Mouse (Mus musculus) spleen, adult 12 weeks (tissue): ENCODE results near the gene 9430015G10Rik.

Experiments used
- DNase-seq: peaks from one replicate; pipeline ENCODE4 v3.0.0; 2022; ENCODE audit warnings: low spot score

9430015G10Rik gene

GRCm38 (mm10) chr4:156171828-156172227 lies 62.0 kb downstream of the 9430015G10Rik start:
- DNase-seq, result no peak
